Mouse (Mus musculus) liver, embryonic 16.5 days (tissue): ENCODE results near the gene Igfbpl1. TPM values are rescaled to one million over a fixed set of nuclear protein-coding genes. Genes with fewer than 3 reads are reported as not detected.

Experiments used
- ATAC-seq: fragments of 200-750 bp; cut with Nextera tagmentation; 2 replicates; pipeline ENCODE4 v1.8.0; 2017; ENCODE audit warnings: low read depth, mild to moderate bottlenecking, moderate number of reproducible peaks, moderate library complexity
- H3K27ac ChIP-seq: fragments of 300-500 bp; sonication (generic); 2 replicates; pipeline ENCODE4 v1.5.1; 2014; ENCODE audit warnings: mild to moderate bottlenecking, low read length
- H3K27me3 ChIP-seq: fragments of 300-500 bp; sonication (generic); 2 replicates; pipeline ENCODE4 v1.6.1; 2014; ENCODE audit warnings: low read depth, low read length, mixed read lengths; ENCODE audit not compliant: control insufficient read depth, insufficient read depth
- H3K36me3 ChIP-seq: fragments of 300-500 bp; sonication (generic); 2 replicates; pipeline ENCODE4 v1.6.1; 2014; ENCODE audit warnings: mild to moderate bottlenecking; ENCODE audit not compliant: control insufficient read depth, insufficient read depth
- H3K4me1 ChIP-seq: fragments of 300-500 bp; sonication (generic); 2 replicates; pipeline ENCODE4 v1.6.1; 2014; ENCODE audit warnings: low read depth, low read length, mixed read lengths; ENCODE audit not compliant: control insufficient read depth
- H3K4me2 ChIP-seq: fragments of 300-500 bp; sonication (generic); 2 replicates; pipeline ENCODE4 v1.6.1; 2014; ENCODE audit warnings: low read depth, low read length, mixed read lengths
- H3K4me3 ChIP-seq: fragments of 300-500 bp; sonication (generic); 2 replicates; pipeline ENCODE4 v1.5.1; 2014; ENCODE audit warnings: low read depth, mild to moderate bottlenecking, low read length
- H3K9ac ChIP-seq: fragments of 300-500 bp; sonication (generic); 2 replicates; pipeline ENCODE4 v1.6.1; 2014; ENCODE audit warnings: low read depth, low read length
- H3K9me3 ChIP-seq: fragments of 300-500 bp; sonication (generic); replicated peaks from 2 replicates; pipeline ENCODE4 v1.6.1; 2016; ENCODE audit warnings: low read length; ENCODE audit not compliant: control insufficient read depth
- WGBS: fragments of 180-500 bp; shearing (Covaris S2); extraction: QIAGEN DNeasy Blood & Tissue Kit; methylation state at CpG from one replicate; pipeline ENCODE4 v1.1.7; 2014; ENCODE audit not compliant: insufficient replicate concordance; 5-methylcytosine and 5-hydroxymethylcytosine counted together
- polyA plus RNA-seq: library from polyadenylated mRNA; unstranded; fragments of >200 nt; fragmentation: Nextera tagmentation; extraction: Ambion mirVana; gene quantifications from 2 replicates; pipeline ENCODE4 v1.2.1, GENCODE M21; 2015

The Igfbpl1 gene
- not detected in 2 replicates for polyA plus RNA-seq

- H3K36me3 ChIP-seq: no peaks in the 10 kb centered on the region
- H3K4me1 ChIP-seq: no peaks in the 10 kb centered on the region
- H3K4me3 ChIP-seq: 0 out of 2 replicates have a peak within 1 kb of the TSS, but pooled peaks have one; percentile 8
- 0 out of 2 replicates have a peak within 1 kb of the TSS, but pooled peaks have one; percentile 2 for H3K4me2 ChIP-seq
- ATAC-seq: no peak
- no peak within 1 kb of the TSS for H3K9ac ChIP-seq
- no peaks in the 10 kb centered on the region for H3K9me3 ChIP-seq
- no peak within 1 kb of the TSS for H3K27ac ChIP-seq
- H3K27me3 ChIP-seq: peaks cover 54% of the 10 kb centered on the region
- WGBS: 2% methylated on average over 89 of the region's 91 CpGs
Measured at GRCm38 (mm10) chr4:45826275-45827040, at the start of gene Igfbpl1. Gene Igfbpl1 (minus strand): TSS chr4:45826923.

DNA sequence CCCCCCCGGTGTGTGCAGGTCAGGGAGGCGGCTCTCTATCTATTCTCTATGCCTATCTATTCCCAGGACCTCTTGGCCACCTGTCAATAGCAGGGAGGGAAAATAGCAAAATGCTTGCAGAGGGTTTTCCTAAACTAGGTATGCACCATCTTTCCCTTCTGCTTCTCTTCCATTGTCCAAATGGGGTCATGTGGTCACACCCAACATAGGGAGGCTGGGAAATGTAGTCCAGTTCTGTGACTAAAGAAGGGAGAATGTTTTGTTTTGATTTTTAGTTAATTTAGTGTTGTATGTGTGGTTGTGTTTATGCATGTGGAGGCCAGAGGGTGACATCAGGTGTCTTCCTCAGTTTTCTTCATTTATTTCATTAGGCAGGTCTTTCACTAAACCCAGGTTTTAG is 45.4 kb upstream of the Igfbpl1 start:
- ATAC-seq: no peak
- 49% methylated on average over 2 of the region's 2 CpGs for WGBS
- no peak overlapping the region for H3K27ac ChIP-seq
- H3K4me3 ChIP-seq: no peak overlapping the region
- H3K4me1 ChIP-seq: no peaks in the 10 kb centered on the region
- H3K9ac ChIP-seq: no peak overlapping the region
- peaks cover 13% of the 10 kb centered on the region for H3K36me3 ChIP-seq
- H3K9me3 ChIP-seq: no peaks in the 10 kb centered on the region; the same call in 1 of the 2 replicates
- no peak overlapping the region for H3K4me2 ChIP-seq
- no peaks in the 10 kb centered on the region for H3K27me3 ChIP-seq

GRCm38 (mm10) chr4:45869021-45869815 is 42.5 kb upstream of the Igfbpl1 start:
- H3K4me1 ChIP-seq: no peaks in the 10 kb centered on the region
- H3K9ac ChIP-seq: no peak overlapping the region
- 39% methylated on average over 24 of the region's 24 CpGs for WGBS
- no peaks in the 10 kb centered on the region for H3K27me3 ChIP-seq
- H3K9me3 ChIP-seq: no peaks in the 10 kb centered on the region
- no peak overlapping the region for H3K4me3 ChIP-seq
- H3K36me3 ChIP-seq: peaks cover 2% of the 10 kb centered on the region; the same call in 1 of the 2 replicates
- H3K4me2 ChIP-seq: no peak overlapping the region
- no peak for ATAC-seq
- H3K27ac ChIP-seq: no peak overlapping the region

DNA sequence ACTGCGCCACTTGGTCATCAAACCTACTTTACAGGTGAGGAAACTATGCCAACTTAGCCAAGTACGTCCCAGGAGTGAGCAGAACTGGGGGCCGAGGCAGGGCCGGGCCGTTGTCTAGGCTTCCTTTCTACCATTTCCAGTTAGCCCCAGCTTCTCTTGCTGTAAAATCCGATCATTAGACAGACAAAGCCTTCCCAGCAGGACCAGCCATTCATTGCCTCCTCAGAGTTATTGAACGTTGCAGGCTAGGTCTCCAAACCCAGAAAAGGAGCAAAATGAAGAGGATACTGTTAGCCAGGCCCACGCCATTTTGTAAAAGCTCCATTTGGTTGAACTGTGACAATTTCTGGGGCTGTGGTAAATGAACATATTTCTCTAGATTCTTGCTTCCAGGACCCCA is 40.7 kb upstream of the Igfbpl1 start:
- no peak overlapping the region for H3K4me3 ChIP-seq
- no peaks in the 10 kb centered on the region for H3K9me3 ChIP-seq
- WGBS: 67% methylated on average over 8 of the region's 8 CpGs
- H3K27me3 ChIP-seq: no peaks in the 10 kb centered on the region
- H3K27ac ChIP-seq: no peak overlapping the region
- H3K4me2 ChIP-seq: no peak overlapping the region
- H3K36me3 ChIP-seq: no peaks in the 10 kb centered on the region
- no peak for ATAC-seq
- no peaks in the 10 kb centered on the region for H3K4me1 ChIP-seq
- no peak overlapping the region for H3K9ac ChIP-seq

DNA sequence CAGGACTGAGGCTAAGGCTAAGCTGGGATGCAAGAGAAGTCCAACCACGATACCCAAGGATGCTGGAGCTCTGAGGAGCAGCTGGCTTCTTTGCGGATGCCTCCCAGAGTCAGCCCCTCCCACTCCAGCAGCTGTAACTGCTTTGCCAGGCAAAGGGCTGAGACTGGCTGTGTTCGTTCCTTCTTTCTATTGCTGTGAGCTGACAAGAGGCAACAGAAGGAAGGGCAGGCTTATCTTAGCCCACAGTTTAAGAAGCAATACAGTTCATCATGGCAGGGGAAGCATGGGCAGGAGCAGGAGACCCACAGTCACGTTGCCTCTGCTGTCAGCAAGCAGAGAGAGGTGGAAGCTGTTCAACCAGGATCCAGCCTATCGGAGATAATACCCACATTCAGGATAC is 34.4 kb upstream of the Igfbpl1 start:
- no peak overlapping the region for H3K4me3 ChIP-seq
- no peaks in the 10 kb centered on the region for H3K27me3 ChIP-seq
- 35% methylated on average over 5 of the region's 5 CpGs for WGBS
- no peak overlapping the region for H3K4me2 ChIP-seq
- H3K9ac ChIP-seq: no peak overlapping the region
- no peaks in the 10 kb centered on the region for H3K36me3 ChIP-seq
- no peak overlapping the region for H3K27ac ChIP-seq
- no peak for ATAC-seq
- no peaks in the 10 kb centered on the region for H3K9me3 ChIP-seq
- H3K4me1 ChIP-seq: no peaks in the 10 kb centered on the region

DNA sequence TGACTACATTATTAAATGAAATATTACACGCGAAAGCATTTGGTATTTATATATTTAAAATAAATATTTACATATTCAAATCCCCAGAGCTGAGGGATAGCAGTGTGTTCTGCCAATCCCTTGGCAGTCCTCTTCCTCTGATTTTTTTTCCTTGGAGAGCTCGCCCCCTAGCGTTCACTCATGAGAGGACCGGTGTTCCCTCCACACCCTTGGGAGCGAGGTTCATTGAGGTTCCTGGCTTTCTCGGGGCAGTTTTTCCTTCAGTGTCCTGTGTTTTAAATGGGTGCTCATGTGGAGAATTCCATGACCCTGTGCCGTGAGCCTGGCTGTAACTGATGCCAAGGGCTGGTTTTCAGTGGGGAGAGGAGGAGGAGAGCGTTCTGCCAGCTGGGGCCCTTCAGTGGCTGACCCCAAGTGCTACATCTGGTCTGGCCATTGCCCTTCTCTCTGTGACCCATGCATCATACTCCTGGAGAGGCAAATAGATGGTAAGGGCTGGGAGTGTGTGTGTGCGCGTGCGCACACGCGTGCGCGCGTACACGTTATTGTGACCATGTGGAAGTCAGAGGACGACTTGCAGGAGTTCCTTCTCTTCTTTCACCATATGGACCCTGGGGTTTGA is 29.2 kb upstream of the Igfbpl1 start:
- no peaks in the 10 kb centered on the region for H3K27me3 ChIP-seq
- H3K9ac ChIP-seq: no peak overlapping the region
- H3K4me2 ChIP-seq: no peak overlapping the region
- H3K9me3 ChIP-seq: no peaks in the 10 kb centered on the region
- H3K4me1 ChIP-seq: no peaks in the 10 kb centered on the region; the same call in 1 of the 2 replicates
- WGBS: 42% methylated on average over 19 of the region's 19 CpGs
- no peaks in the 10 kb centered on the region for H3K36me3 ChIP-seq
- H3K4me3 ChIP-seq: no peak overlapping the region
- no peak overlapping the region for H3K27ac ChIP-seq
- ATAC-seq: no peak

- WGBS: 70% methylated on average over 15 of the region's 15 CpGs
- ATAC-seq: no peak
- H3K27ac ChIP-seq: no peak overlapping the region
Measured at GRCm38 (mm10) chr4:45853496-45854246, 26.9 kb upstream of the Igfbpl1 start.

GRCm38 (mm10) chr4:45851640-45852051 is 24.9 kb upstream of the Igfbpl1 start:
- ATAC-seq: peak; percentile 91
- Histone ChIP-seq H3K4me3 (no peak overlapping the region), H3K36me3 (no peaks in the 10 kb centered on the region), H3K4me2 (no peak overlapping the region), H3K27me3 (no peaks in the 10 kb centered on the region), H3K9me3 (no peaks in the 10 kb centered on the region), H3K4me1 (no peaks in the 10 kb centered on the region; the same call in none of the 2 replicates), H3K27ac (0 out of 2 replicates have a peak overlapping the region, but pooled peaks have one; percentile 48), H3K9ac (no peak overlapping the region)
- 27% methylated on average over 3 of the region's 3 CpGs for WGBS

More at GRCm38 (mm10) chr4:45853496-45854246, 26.9 kb upstream of the Igfbpl1 start:
- Histone ChIP-seq H3K4me3 (no peak overlapping the region), H3K9me3 (no peaks in the 10 kb centered on the region), H3K9ac (no peak overlapping the region), H3K36me3 (no peaks in the 10 kb centered on the region), H3K27me3 (no peaks in the 10 kb centered on the region), H3K4me1 (no peaks in the 10 kb centered on the region; the same call in none of the 2 replicates), H3K4me2 (no peak overlapping the region)
